Mouse (Mus musculus) ovary, adult 10 weeks (tissue): Measurements from ENCODE around the gene H2al1e. TPM values are rescaled to one million over a fixed set of nuclear protein-coding genes. Genes with fewer than 3 reads are reported as not detected.

Source experiments
- polyA plus RNA-seq: library from polyadenylated mRNA; stranded (reverse); fragments of 350-450 nt; fragmentation: Illumina TruSeq; extraction: RNeasy Lipid Tissue Mini Kit (QIAGEN cat#74804); gene quantifications from one replicate; pipeline ENCODE4 v1.2.3, GENCODE M21; 2014

The H2al1e gene
- not detected for polyA plus RNA-seq

DNA sequence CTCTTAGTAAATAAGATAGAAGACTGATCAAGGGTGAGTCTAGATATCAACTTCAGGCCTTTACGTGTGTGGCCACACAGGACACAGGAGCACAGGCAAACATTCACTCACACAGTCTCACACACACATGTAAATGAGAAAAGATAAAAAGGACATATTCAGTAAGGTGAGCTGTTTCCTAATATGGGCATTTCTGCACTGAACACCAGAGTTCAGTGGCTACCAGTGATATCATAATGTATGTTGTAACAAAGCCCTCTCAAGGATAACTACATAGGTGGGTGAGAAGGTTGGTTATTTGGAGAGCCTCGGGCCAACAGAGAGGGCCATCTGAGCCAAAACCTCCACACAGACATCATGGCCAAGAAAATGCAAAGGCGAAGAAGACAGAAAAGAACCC is at the start of gene H2al1e:
H2al1e (plus strand) TSS at position 301 of the 400 bp plus-strand sequence.

DNA sequence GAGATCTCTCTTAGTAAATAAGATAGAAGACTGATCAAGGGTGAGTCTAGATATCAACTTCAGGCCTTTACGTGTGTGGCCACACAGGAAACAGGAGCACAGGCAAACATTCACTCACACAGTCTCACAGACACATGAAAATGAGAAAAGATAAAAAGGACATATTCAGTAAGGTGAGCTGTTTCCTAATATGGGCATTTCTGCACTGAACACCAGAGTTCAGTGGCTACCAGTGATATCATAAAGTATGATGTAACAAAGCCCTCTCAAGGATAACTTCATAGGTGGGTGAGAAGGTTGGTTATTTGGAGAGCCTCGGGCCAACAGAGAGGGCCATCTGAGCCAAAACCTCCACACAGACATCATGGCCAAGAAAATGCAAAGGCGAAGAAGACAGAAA is 12.8 kb upstream of the H2al1e start, which contains the start of gene H2al1a:
H2al1a (plus strand) TSS at position 301 of the 400 bp plus-strand sequence.

GRCm38 (mm10) chrX:11302132-11302531 is 9.6 kb upstream of the H2al1e start, which contains the start of gene H2al1b:
TSS of gene H2al1b (plus strand) at chrX:11302432.

GRCm38 (mm10) chrX:11305355-11305754 is 6.4 kb upstream of the H2al1e start, which contains the start of gene H2al1c:
TSS of gene H2al1c (plus strand) at chrX:11305655.

GRCm38 (mm10) chrX:11308524-11308923 is 3.2 kb upstream of the H2al1e start, which contains the start of gene H2al1d:
TSS of gene H2al1d (plus strand) at chrX:11308824.

DNA sequence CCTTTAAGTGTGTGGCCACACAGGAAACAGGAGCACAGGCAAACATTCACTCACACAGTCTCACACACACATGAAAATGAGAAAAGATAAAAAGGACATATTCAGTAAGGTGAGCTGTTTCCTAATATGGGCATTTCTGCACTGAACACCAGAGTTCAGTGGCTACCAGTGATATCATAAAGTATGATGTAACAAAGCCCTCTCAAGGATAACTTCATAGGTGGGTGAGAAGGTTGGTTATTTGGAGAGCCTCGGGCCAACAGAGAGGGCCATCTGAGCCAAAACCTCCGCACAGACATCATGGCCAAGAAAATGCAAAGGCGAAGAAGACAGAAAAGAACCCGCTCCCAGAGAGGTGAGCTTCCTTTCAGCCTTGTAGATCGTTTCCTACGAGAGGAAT is 3.1 kb downstream of the H2al1e start, which contains the start of gene H2al1f:
H2al1f (plus strand) TSS at position 301 of the 400 bp plus-strand sequence.

DNA sequence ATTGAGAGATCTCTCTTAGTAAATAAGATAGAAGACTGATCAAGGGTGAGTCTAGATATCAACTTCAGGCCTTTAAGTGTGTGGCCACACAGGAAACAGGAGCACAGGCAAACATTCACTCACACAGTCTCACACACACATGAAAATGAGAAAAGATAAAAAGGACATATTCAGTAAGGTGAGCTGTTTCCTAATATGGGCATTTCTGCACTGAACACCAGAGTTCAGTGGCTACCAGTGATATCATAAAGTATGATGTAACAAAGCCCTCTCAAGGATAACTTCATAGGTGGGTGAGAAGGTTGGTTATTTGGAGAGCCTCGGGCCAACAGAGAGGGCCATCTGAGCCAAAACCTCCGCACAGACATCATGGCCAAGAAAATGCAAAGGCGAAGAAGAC is 6.2 kb downstream of the H2al1e start, which contains the start of gene H2al1g:
H2al1g (plus strand) TSS at position 301 of the 400 bp plus-strand sequence.

GRCm38 (mm10) chrX:11321192-11321591 is 9.5 kb downstream of the H2al1e start, which contains the start of gene H2al1h:
TSS of gene H2al1h (plus strand) at chrX:11321492.

DNA sequence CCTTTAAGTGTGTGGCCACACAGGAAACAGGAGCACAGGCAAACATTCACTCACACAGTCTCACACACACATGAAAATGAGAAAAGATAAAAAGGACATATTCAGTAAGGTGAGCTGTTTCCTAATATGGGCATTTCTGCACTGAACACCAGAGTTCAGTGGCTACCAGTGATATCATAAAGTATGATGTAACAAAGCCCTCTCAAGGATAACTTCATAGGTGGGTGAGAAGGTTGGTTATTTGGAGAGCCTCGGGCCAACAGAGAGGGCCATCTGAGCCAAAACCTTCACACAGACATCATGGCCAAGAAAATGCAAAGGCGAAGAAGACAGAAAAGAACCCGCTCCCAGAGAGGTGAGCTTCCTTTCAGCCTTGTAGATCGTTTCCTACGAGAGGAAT is 12.6 kb downstream of the H2al1e start, which contains the start of gene H2al1i:
H2al1i (plus strand) TSS at position 301 of the 400 bp plus-strand sequence.

GRCm38 (mm10) chrX:11327522-11327921 is 15.8 kb downstream of the H2al1e start, which contains the start of gene H2al1j:
TSS of gene H2al1j (plus strand) at chrX:11327822.

Other genes starting within 250 kb of the H2al1e start
- not detected for gene H2al1a, start 12.7 kb upstream of the H2al1e start, polyA plus RNA-seq
- gene H2al1b, start 9.5 kb upstream of the H2al1e start, polyA plus RNA-seq: not detected
- gene H2al1c, start 6.3 kb upstream of the H2al1e start, polyA plus RNA-seq: not detected
- not detected for gene H2al1d, start 3.1 kb upstream of the H2al1e start, polyA plus RNA-seq
- gene H2al1f, start 3.2 kb downstream of the H2al1e start, polyA plus RNA-seq: not detected
- not detected for gene H2al1g, start 6.3 kb downstream of the H2al1e start, polyA plus RNA-seq
- gene H2al1h, start 9.6 kb downstream of the H2al1e start, polyA plus RNA-seq: not detected
- not detected for gene H2al1i, start 12.7 kb downstream of the H2al1e start, polyA plus RNA-seq
- gene H2al1j, start 15.9 kb downstream of the H2al1e start, polyA plus RNA-seq: not detected